Mouse (Mus musculus): ENCODE data around the gene Wdr31.

Wdr31 gene

GRCm38 (mm10) chr4:62470598-62471051 lies at the start of gene Wdr31:
Gene Wdr31, minus strand, starts transcription at chr4:62470896.
- DNase-seq, result peak; percentile 87 to 88

- peak; percentile 65 to 72 for DNase-seq
These were observed 49.1 kb upstream of the Wdr31 start, which contains the start of gene Alad for GRCm38 (mm10) chr4:62519849-62520233. Gene Alad, minus strand, starts transcription at chr4:62519918.

DNA sequence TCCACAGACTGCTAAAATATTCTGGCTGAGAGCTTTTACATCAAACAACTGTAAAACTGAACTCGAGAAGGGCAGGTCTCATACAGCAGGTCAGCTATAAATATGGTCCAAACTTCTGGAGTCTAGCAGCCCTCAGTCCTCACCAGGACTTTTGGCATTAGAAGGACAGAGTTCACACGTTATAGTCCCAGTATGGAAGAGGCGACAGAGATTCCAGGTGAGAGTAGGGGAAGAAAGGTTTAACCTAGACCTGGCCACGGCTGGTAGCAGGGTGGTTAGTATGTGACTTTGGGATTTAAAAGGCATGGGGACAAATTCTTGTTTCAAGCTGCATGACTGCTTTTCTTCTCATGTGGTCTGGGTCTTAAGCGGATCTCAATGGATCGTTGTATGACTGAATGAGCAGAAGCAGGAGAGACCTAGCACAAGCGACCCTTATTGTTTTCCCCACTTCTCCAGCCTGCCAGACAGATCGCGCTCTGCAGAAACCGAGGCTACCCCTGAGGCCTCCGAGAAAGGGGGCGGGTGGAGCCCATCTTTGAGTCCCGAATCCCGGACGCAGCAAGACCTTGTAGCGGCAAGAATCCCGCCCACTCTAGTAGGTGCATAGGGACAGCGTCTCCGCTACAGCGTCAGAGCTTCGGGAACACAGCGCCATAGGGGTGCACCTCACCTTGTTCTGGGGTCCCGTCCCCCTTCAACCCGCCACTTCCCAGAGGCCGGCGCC lies 48.6 kb upstream of the Wdr31 start:
- DNase-seq, result no peak

DNA sequence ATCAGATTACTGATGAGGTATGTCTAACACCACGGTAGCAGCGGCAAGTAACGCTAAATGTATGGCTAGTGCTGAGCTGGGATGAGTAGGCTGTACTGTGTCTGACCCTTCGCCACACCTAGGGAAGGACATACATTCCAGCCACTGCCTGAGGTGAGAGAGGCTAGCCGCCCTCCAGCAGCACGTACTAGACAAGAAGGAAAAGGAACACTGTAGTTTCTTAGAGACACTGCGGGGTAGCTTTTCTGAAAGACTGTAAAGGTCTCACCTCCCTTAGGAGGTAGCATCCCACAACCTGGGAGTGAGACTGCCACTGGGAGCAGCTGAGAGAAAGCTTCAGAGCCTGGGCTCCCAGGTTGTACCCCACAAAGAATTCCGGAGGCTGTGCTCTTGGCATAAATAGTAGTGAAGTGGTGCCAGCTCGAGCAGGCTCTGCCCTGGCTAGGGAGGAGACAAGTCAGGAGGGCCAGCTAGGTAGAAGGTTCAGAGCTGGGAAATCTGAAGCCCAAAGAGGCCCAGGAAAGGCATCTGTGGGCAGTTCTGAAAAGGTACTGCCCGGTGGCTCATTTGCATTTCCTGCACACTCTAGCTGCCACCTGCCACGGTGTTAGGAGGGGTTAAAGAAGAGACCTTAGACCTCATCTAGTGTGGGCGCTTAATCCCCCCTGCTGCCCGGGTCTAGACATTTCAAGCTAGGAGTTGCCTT lies 47.9 kb upstream of the Wdr31 start:
- DNase-seq, result peak; percentile 24 to 27

DNA sequence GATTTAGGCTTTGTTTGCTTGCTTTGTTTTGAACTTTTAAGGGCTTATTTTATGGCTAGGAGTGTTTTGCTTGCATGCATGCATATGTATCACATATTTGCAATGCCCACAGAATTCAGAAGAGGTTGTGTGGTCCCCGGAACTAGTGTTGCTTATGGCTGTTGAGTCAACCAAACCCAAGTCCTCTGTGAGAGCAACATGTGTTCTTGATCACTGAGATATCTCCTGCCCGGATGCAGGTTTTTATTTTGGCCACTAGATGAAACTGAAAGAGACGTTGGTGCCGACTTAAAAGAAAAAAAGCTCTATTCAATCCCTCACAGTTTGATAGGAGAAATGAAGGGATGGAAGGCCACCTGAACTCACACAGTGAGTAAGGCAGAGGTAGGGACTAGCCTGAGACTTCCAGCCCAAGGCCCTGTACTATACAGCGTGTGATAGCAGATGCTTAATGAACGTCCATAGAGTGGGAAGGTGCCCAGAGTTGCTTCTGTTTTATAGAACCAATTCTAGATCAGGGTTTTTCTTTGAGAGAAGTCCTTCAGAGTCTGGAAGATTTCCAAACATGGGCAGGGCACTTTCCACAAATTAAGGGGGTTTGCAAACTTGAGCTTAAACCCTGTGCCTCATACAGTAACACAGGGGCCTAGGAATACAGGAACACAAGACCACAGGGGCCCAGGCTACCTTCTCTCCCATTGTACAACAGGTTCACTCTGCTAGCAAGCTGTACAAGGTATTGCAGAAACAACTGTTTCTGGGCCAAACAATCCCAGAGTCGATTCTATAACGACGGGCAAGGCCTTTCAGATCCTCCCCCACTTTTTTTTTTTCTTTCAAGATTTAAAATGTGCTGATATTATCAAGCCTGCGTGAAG lies 47.1 kb upstream of the Wdr31 start:
- DNase-seq, result peak in 1 of 2 experiments; percentile 6

DNA sequence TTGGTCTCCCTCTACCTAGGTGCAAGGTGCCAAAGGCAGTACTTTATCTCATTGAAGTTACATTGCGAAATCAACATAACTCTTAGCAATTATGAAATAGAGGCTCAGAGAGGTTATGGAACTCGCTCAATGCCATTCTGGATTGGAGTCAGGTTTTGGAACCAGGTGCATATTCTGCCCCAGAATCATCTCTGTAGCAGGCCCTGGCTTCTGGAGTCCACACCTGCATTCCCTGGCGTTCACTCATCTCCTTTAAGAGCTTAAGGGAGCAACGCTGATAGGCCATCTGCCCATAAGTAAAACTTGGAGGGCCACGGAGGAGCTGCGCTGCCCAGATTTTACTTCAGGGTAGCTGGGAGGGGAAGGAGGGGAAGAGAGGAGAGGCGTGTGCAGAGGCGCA lies 46.4 kb upstream of the Wdr31 start:
- no peak for DNase-seq

GRCm38 (mm10) chr4:62516579-62516978 lies 45.9 kb upstream of the Wdr31 start:
- DNase-seq, result no peak

DNA sequence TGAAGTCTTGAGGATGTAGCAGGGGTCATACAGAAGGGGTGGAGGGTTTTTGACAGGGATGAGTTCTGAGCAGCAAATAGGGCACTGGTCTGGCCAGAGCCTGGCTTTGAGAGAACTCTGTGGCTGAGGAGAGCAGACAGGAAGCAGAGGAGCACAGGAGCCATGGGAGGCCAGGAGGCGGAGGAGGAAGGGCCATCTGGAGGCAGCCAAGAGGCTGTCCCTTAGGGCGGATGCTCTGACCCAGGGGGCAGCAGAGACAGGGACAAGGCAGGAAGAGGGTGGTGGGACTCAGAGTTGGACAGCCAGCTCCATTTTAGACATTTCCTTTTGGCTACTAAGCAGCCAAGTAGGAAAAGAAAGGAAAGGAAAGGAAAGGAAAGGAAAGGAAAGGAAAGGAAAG lies 45.4 kb upstream of the Wdr31 start:
- DNase-seq, result no peak

GRCm38 (mm10) chr4:62515490-62515889 lies 44.8 kb upstream of the Wdr31 start:
- no peak for DNase-seq

- DNase-seq, result no peak
These were observed 44.3 kb upstream of the Wdr31 start for GRCm38 (mm10) chr4:62514995-62515394.

DNA sequence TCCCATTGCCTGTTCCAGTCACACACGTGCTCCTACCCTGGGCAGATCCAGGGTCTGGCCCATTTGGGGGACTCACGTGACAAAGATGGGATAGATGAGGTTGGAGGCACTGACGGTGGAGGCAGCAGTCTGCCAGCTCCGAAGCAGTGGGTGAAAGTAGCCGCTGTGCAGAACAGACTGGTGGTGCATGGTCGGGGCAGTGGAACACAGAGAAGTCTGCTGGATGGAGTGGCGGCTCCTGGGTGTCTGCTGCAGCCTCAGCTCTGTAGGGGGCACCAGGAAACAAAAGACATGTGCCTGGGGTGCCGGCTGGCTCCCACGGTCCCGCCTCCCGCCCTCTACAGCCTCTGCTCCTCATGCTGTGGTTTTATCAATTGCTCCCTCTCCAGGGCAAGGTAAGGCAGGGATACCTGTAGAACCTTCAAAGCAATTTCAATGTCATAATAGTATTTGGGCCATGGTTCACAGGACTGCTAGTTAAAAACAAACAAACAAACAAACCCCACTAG lies 43.4 kb upstream of the Wdr31 start:
- DNase-seq, result no peak

GRCm38 (mm10) chr4:62509946-62510345 lies 39.2 kb upstream of the Wdr31 start:
- DNase-seq, result no peak

DNA sequence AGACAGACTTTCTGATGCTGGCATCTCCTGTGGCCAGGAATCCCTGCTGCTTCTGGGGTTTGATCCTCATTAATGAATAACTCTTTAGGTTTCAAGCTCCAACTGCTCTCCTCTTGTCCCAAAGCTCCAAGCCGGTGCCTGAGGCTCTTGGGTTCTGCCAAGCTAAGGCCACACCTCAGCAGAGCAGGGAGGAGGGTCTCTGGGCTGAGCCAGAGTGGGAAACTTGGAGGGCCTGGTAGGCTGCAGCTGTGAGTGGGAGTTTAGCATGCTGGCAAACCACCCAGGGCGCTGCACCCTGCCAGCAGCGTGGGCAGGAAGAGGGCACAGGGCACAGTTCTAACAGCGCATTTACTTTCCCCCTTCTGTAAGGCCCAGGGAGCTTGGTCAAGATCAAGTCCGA lies 38.1 kb upstream of the Wdr31 start:
- DNase-seq, result no peak

DNA sequence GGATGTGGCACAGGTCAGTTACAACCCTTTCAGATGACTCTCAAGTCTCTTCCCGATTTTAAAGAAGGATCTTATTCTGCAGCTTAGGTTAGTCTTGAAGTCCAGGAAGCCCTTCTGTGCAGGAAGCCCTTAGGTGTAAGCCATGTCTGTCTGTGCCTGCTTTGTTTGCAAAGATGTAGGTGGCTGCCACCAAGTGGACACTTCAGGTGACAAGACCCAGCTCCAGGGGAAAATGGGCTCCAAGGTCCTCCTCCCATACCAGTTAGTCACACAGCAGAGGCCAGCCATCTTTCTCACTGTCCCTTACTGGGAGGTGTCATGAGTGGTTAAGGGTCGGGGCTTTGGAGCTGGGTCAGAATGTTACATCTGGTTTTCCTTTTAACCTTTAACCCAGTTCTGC lies 36.1 kb upstream of the Wdr31 start:
- DNase-seq, result peak; percentile 34 to 41

DNA sequence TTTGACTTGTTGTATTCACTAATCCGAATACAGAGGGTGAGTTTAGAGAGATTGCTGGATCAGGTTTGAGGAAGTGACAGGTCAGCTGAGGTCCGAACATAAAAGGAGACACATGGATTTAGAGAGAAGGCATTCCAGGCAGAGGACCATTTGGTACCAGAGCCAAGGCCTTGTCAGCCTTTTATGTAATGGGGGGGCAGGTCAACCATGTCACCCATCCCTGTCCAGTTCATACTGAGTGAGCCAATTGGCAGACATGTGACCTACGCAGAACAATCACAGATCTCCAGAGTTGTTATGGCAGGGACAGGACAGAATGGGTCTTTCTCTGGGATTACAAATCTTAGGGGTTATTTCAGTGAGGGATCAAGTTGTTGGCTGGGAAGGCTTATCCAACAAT lies 35.3 kb upstream of the Wdr31 start:
- DNase-seq, result no peak

DNA sequence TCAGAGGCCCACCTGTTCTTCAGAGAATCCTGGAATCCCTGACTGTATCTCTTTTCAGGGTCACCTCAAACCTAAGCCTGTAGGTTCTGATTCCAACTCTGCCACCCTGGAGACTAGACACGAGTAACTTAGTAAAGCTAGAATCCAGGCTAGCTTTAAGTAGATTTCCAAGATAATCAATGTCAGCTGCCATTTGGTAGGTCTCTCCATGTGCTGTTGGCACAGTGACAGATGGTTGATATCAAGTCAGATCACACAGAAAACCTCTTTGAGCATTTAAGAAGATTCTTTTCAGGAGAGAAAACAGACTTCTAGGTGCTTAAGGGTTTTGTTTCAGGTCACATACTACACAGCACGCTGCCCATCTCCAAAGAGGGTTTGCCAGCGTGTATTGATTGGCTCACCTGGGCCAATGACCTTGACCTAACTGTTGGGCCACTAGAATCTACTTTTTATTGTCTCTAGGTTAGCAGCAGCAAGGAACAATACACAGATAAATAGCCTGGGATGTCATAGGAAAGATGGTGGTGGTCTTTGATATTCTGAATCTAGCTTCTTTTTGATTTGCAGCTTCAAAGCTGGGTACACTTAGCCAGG lies 32.8 kb upstream of the Wdr31 start, which contains the start of gene Hdhd3:
Gene Hdhd3, minus strand, starts transcription at position 94 of the 597 bp plus-strand sequence.
- no peak for DNase-seq

- no peak for DNase-seq
These were observed 32.3 kb upstream of the Wdr31 start for GRCm38 (mm10) chr4:62502969-62503368.

DNA sequence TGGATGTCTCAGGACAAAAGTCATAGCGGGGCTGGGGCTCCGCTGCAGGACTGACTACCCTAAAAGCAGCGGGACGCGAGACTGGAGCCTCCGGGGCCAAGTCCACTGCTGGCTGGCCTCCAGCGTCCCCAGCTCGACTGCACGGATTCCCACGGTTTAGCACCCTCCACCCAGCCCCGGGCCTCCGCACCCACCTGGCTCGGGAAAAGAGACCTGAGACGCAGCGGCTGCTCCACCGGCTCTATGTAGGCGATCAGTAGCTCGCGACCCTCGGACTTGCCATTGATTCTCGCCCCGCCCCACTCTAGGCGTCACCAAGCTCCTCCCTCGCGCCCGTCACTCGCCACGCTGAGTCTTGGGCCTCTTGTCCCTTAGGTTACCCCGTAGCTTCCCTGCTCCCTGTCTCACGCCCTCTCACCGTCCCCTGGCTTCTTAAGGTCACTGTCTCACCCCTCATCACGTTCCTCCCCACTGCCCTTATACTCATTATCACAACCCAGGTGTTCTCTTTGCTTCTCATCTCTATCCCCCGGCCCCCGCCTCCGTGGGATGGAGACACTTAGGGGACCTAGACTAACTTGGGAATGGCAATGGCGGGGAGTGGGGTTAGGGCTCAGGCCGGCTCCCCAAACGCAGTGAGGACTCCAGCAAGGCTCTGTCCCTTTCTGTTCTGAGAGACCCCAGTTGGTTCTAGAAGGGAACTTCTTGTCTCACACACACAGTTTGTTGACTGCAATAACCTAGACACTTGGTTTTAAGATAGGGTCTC lies 31.5 kb upstream of the Wdr31 start:
- DNase-seq, result peak; percentile 82 to 83

- DNase-seq, result no peak
These were observed 30.8 kb upstream of the Wdr31 start for GRCm38 (mm10) chr4:62501534-62501933.

- no peak for DNase-seq
These were observed 30.1 kb upstream of the Wdr31 start for GRCm38 (mm10) chr4:62500799-62501198.

- DNase-seq, result no peak
These were observed 26.1 kb upstream of the Wdr31 start for GRCm38 (mm10) chr4:62496815-62497214.

- DNase-seq, result no peak
These were observed 25.2 kb upstream of the Wdr31 start for GRCm38 (mm10) chr4:62495946-62496345.

Data from B cell, adult 2 months (primary cell).